Mouse (Mus musculus) kidney, postnatal 10 days (tissue): Measurements from ENCODE around the gene Hjurp.
"Not testable (repeated sequence)": the region's sequence is repeated elsewhere in the genome, so short reads cannot be mapped to it uniquely, and the experiment has no call there.

Experiments
- DNase-seq: peaks from one replicate; pipeline ENCODE4 v3.0.0; 2021; ENCODE audit warnings: mixed read lengths

The Hjurp gene

DNA sequence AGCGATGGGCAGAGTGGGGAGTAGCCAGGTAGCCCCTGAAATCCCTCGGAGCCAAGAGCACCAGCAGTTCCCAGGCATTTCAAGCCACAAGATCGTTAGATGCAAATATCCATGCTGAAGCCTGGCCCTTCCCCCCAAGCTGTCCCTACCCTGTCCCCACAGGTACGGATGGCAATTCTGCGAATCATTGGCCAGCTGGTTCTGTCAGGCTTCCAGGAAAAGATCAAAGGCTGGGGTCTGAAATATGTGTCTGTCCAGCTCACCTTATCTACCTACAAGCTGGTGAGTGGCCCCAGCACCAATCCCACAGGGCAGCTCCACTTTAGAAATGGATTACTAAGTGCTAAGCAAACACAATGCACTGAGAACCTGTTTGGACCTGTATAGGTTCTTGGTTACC, 40.1 kb downstream of the Hjurp start:
- no peak for DNase-seq

DNA sequence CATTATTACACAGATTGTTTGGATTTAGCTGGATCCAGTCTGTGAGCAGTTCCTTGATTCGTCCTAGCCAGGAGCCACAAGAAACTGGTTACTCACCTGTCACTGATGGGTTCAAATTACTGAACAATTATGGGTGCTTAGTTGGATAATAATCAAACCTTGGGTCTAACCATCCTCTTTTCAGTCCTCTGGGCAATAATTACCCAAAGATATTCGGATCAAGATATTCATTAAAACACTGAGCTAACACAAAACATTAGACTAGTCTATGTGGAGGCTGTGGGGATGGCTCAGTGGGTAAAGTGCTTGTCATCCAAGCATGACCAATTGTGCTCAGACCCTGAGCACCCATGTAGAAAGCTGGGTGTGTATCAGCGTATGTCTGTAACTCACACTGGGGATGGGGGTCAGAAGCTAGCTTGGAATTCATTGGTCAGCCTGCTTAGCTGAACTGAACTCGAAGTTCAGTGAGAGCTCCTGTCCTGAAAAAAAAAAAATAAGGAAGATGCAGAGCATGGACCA, 41.5 kb downstream of the Hjurp start:
- peak; percentile 49 for DNase-seq

DNA sequence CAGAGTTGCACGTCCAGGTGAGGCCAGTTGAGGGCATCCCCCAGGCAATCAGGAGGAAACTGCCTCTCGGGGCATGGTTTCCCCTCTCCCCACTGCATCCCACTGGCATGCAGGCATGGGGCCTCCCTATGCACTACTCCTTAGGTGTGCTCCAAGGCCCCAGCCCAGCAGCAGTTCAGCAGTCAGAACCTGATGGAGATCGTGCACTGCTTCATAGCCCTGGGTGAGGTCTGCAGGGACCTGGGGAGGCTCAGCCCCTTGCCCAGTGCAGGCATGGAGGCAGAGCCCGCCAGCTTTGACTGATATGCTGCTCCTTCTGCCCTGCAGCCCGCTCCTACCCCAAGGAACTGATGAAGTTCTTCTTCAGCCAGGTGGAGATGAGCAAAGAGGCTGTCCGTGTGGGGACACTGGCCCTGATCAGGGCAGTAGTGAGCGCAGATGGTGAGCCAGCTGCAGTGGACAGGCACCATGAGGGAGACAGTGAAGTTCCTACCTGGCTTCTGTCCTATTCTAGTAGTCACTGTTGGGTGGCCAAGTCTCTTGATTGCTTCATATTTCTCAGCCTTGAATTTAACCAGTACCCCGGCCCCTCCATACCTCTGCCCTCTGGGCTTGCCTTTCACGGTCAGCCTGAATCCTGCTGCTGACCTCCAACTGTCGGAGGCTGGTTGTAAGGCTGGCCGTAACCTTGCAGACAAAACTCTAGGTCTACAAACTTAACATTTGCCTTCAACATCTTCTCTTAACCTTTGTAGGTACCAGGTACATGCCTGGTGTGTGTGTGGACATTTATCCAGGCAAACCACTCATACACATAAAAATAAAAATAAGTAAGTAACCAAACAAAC, 42.2 kb downstream of the Hjurp start:
- no peak for DNase-seq

DNA sequence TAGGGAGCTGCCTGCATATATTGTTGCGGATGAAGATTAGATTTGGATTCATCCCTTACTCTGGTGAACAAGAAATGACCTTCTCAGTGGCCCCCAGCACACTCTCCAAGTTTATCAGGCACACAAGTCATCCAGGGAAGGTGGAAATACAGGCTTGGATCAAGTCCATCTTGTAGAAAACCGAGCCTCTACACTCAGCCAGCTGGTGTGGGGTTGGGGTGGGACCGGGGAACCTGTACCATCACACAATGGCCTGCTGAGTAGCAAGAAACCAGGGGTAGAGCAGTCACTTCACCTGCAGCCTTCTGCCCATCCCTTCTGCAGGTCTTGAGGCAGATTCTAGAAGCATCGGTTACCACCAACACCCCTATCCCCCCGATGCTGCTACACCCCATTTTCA, 42.8 kb downstream of the Hjurp start:
- no peak for DNase-seq

DNA sequence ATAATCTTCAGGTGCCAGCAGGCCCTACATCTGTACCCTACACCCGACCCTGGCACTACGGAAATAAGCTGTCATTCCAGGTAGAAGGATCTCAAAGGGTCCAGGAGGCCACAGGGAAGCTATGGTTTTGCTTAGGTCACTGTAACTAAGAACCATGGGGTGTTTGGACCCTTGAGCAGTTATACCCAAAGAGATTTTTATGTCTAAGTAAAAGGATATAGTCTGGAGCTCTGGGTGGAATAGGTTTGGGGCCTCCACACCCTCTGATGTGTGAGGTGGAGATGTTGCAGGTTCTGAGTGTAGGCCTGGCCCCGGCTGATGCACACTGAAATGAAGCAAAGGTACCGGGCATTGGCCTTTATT, 43.2 kb downstream of the Hjurp start:
- DNase-seq, result no peak

DNA sequence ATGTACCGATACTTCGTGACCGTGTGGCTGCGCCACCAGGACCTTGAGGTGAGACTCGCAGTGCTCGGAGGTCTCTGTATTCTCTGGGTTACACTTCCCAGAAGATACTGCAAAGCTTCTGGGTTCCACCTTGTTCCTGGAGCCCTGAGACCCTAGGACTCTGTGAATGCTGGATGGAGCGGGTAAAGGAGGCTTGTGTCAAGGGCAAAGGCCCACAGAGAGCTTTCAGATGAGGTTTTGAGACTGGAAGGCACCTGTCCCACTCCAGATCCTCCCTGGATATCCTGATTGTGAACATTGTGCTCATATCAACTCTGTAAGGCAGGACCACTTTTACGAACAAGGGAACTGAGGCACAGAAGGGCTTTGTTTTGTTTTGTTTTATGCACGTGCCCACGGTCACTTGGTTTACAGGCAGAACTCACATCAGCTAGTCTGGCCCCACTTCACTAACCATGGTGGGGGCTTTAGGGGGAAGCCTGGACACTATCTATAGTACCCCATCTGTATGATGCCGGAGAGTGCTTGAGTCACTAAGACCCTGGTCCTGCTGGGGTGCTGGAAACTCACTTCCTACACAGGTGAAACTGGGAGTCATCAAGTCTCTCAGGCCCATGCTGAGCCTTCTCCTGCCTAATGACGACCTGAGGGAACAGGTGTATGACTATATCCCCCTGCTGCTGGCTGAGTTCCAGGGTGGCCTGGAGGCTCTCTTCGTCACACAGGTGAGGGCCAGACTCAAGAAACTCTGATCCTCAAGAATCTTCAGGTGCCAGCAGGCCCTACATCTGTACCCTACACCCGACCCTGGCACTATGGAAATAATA, 43.8 kb downstream of the Hjurp start:
- DNase-seq, result peak; percentile 54

DNA sequence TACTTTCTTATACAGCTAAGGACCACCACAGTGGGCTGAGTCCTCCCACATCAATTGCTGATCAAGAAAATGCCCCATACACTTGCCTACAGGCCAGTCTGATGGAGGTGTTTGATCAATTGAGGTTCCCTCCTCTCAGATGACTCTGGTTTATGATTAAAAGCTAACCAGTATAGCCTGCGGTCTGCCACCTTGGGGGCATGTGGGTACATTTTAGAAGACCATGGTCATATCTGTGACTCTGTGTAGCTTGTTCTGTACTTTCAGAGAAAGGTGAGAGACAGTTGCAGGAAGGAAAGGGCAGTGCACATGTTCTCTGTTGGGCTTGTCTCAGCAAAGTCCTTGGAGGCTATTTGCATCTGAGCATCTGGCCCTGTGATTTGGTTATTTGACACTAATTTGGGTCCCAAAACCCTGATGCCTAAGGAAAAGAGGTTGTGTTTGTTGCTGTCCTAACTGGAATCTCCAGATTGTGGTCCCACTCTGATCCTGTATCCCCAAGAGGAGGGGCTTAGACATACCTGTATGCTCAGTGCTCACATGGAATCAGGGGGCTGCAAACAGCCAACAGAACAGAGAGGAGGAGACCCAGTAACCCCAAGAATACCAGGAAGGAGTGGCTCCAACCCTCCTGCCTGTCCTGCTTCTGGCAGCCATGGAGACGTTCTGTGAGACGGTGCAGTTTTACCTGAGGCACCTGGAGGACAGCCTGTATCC, 44.6 kb downstream of the Hjurp start:
- no peak for DNase-seq

DNA sequence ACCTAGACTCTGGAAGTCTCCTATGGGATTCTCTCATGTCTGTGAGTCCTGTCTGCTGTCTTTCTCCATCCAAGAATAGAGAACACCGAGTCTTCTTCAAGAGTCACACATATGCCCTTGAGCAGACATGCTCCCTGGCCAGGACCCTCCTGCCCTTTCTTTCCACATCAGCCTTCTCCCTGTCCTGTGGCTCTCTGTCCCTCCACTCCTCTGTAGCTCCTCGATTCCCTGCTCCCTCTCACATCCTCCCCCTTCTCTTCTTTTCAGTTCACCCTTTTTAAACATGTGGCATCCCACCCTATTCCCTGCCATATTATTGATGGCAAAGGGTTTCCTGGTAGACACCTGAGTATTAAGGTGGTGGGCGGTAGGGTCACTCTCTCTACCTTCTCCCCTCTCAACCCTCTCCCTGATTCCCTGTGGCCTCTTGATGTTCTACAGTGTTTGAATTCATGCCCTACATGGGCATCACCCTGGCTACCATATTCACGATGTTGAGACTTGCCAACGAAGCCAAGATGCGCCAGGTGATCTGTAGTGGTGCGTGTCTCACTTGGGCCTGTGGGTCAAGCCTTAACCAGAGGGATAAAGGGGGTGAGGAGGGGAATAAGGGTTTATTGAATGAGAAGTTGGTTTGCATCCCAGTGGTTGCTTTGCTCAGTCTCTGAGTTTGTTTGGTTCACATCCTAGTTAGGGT, 45.5 kb downstream of the Hjurp start:
- DNase-seq, result peak; percentile 7

DNA sequence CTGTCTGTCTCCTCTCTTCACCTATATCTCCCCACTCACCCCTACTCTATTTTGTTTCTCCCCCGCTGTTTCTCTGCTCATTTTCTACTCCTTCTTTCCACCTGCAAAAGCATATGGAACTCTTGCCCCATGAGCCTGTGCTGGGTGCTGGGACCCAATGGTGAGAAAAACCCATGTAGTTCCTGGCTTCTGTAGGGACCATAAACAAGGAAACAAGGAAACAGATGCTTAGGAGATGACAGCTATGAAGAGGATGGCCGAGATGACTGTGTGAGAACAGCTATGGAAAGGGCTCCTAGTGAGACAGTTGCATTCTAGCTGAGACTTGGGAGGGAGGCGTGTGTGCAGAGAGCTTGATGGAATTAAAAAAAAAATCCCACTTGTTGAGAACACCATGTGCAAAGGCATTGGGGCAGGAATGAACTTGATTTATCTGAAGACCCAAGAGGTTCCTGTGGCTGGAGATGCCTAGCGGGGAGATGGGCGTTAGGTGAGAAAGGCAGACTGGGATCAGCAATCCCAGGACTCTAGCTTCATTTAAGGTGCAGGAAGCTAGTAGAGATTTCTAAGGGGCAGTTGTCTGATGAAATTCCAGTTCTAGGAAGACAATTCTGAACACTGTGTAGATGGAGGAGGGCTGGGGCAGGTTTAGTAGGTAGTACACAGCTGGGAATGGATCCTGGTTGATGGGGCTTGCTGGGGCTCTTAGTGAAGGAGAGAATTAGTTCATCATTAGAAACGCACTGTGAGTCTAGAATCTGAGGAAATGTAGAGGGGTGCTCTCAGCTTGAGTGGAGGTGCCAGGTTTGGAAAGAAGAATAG, 46.2 kb downstream of the Hjurp start:
- peak; percentile 5 for DNase-seq

DNA sequence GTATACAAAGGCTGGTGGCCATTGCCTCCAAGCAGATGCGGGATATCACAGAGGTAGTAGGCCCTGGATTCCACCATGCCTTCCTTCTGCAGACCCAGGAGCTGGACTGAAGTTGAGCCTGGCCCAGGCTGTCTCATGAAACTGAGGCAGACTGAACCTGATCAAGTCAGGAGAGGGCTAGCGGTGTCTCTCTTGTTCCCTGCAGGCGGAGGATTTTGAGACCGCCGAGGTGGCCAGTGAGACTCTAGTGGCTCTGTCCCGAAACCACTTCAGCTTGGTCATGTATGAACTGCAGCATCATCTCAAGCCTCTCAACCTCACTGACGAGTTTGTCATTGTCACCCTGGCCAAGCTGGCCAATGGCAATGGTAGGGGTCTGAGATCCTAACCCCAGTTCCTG, 47.0 kb downstream of the Hjurp start:
- DNase-seq, result peak; percentile 11

DNA sequence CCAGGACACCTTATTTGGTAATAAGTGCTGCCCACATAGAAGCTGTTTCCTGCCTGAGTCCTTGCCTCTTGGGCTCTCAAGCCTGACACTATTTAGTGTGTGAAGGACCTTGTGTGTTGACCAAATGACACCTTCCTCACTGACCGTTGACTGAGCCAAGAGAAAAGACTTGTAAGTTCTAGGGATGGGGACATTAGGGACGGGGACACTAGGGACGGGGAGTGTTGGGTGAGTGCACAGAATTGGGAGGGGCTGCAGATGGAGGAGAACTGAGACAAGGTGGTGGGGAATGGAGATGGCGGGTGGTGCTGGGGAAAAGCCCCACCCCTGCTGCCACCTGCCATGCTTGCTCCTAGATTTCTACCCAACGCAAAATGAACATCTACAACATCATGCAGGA, 47.4 kb downstream of the Hjurp start:
- DNase-seq, result peak; percentile 15

DNA sequence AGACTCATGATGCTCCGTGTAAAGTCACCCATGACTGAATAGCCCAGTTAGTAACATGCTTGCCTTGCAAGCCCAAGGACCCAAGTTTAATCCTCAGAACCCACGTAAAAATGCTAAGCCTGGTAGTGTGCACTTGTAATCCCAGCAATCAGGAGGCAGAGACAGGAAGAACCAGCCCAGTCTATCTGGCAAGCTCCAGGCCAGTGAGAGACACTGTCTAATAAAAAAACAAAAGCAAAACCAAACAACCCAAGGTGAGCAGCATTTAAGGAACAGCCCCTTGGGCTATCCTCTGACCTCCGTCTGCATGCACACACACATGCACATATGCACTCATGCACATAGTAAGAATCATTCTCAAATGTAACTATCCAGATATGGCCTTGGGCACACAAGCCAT, 47.9 kb downstream of the Hjurp start:
- DNase-seq, result no peak

DNA sequence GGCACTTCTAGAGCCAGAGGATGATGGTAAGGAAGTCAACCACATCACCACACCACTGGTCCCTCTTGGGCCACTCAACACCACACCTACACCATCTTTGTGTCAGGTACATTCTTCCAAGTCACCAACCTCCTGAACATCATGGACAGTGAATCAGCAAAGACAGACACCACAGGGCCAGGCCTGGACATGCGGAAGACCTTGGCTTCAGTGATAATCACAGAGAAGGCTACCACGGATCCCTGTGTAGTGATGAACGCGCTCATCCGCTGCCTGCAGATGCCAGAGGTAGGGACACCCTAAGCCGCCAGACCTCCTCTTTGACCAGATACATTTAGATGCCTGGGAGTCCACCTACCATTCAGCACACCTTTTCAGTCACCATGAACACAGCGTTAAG, 49.3 kb downstream of the Hjurp start:
- peak; percentile 12 for DNase-seq

DNA sequence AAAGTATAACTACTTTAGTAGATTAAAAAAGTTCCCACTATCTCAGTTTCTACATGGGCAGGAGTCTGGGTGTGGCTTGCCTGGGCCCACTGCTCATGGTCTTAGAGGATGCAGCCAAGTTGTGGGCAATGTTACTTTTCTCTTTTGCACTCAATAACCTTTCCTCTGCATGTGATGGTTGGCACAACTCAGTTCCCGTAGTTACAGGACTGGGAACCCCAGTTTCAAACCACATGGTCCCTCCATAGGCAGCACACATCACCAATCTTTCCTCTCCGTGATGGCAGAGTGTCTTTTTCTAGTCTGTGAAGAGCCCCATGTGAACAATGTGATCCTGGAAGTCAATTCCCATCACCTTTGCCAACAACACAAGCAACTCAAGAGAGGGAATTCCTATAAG, 50.0 kb downstream of the Hjurp start:
- DNase-seq, result peak; percentile 5

DNA sequence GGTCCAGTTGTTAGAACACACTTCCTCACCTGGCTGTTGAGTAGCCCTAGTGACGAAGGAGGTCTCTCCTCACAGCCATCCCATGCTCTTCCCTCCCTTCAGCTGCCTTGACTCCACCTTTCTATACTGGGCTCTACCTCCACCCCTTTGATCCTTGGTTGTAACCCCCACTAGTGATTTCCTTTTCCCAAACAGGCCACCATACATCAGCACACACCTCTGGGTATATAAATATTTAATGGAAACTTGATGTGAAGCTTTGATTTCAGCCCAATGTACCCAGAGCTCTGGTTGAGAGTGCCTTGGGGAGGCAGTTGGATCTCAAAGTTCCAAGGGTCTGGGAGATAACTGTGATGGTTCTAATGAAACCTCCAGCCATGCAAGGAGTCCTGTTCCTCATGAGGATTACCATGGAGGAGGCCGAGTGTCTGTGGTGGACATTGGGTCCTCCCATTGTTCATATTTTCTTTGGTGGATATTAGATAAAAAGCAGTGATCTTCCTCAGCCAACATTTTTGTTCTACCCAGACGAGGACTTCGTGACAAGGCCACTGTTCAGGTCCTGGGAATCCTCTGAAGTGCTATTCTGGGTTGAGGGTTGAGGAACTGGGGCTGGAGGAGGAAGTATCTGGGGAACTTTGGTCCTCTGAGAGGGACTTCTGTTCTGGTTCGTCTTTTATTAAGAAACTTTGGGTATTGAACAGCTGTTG, 50.6 kb downstream of the Hjurp start, which contains the start of gene Mroh2a:
Gene Mroh2a, plus strand, starts transcription at position 317 of the 710 bp plus-strand sequence.
- peak; percentile 7 for DNase-seq

DNA sequence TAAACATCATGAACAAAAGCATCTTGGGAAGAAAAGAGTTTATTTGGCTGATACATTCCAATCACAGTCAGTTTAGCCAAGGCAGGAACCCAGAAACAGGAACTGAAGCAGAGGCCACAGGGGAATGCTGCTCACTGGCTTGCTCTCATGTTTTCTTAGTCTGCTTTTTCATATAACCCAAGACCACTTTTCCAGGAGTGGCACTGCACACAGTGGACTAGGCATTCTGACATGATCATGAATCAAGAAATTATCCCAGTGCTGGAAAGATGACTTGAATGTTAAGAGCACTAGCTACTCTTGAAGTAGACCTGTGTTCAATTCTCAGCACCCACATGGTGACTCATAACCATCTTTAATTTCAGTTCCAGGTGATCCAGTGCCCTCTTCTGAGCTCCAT, 51.7 kb downstream of the Hjurp start:
- peak; percentile 6 for DNase-seq

DNA sequence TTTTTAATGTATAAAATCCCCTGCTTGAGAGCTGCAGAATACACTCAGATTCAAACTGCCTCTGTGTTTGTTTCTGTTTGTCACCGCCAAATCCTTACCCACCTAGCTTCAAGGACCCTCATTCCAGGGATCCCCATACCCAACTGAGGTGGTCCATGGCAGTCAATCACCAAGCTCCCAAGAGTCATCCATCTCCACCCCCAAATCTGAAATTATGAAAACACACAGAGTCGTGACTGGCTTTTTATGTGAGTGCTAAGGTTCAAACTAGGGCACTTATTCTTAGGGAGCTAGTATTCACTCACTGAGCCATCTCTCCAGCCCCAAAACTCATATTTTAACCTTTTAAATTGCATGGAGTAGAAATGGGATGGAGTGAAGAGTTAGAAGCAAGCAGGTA, 52.1 kb downstream of the Hjurp start:
- DNase-seq, result not testable (repeated sequence)

DNA sequence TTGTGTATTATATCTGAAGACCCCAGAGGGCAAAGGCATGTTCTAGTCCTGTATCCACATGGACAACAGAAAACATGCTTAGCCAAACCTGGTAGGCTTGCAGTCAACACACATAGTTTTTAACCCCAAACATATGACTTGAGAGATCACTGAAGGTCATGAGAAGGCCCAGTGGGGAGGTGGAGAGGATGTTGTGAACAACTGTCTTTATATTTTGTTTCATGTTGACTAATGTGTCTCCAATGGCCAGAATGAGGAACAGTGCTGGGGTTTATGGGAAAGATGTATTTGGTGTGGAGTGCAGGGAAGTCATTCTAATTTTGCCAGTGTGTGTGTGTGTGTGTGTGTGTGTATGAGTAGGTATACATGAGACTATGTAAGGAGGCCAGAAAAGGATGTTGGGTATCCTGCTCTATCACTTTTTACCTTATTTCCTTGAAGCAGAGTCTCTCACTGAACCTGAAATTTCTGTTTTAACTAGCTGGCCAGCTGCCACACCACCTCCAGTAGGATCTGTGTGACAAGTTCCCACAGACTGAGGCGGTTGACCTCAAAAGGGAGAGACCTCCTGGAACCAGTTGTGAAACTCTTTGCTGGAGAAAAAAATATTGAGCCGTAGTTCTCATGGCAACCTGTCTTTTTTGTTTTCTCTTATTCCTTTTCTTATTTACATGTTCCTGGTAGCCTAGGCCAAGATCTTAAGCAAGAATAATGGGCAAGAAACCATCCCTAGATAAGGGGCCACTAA, 53.2 kb downstream of the Hjurp start:
- peak; percentile 36 for DNase-seq

DNA sequence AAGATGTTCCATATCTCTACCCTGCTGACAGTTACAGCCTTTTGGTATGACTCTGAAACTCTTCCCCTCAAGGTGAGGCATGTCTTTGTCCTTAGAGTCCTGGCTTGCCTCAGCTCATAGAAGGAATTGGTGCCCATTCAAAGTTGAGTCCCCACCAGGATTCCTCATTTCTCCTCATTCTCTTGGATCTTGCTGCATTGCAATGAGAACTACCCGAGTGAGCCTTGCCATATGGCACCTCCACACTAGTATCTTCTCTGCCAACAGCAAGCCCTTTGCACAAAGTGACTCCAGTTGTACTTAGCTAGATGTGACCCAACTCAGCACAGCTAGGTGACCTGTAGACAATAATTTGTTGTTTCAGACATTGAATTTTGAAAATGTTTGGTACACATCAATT, 53.8 kb downstream of the Hjurp start:
- DNase-seq, result peak; percentile 11

DNA sequence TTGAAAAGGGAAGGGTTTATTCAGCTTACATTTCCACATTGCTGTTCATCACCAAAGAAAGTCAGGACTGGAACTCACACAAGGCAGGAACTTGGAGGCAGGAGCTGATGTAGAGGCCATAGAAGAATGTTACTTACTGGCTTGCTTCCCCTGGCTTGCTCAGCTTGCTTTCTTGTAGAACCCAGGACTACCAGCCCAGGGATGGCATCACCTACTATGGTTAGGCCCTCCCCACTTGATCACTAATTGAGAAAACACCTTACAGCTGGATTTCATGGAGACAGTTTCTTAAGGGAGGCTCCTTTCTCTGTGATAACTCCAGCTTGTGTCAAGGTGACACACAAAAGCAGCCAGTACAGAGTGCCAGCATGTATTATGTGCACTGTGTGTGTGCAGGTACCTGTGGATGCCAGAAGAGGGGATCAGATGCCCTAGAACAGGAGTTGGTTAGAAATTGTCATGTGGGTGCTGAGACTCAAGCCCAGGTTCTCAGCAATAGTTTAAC, 54.4 kb downstream of the Hjurp start:
- not testable (repeated sequence) for DNase-seq
